Mouse (Mus musculus): ENCODE results near the gene Ascc1.

Ascc1 gene

GRCm38 (mm10) chr10:60023751-60024150, 21.1 kb downstream of the Ascc1 start:
- DNase-seq: no peak

- no peak for DNase-seq
Measured at GRCm38 (mm10) chr10:60026759-60027395, 24.3 kb downstream of the Ascc1 start.

- no peak for DNase-seq
Measured at GRCm38 (mm10) chr10:60027619-60028084, 25.0 kb downstream of the Ascc1 start.

GRCm38 (mm10) chr10:60028181-60028580, 25.6 kb downstream of the Ascc1 start:
- no peak for DNase-seq

GRCm38 (mm10) chr10:60028979-60029378, 26.4 kb downstream of the Ascc1 start:
- DNase-seq: no peak

- no peak for DNase-seq
Measured at GRCm38 (mm10) chr10:60029387-60029786, 26.8 kb downstream of the Ascc1 start.

GRCm38 (mm10) chr10:60031562-60031961, 29.0 kb downstream of the Ascc1 start:
- peak; percentile 34 for DNase-seq

GRCm38 (mm10) chr10:60031985-60032384, 29.4 kb downstream of the Ascc1 start:
- DNase-seq: peak; percentile 12

GRCm38 (mm10) chr10:60032622-60033021, 30.0 kb downstream of the Ascc1 start:
- no peak for DNase-seq

GRCm38 (mm10) chr10:60033064-60033463, 30.5 kb downstream of the Ascc1 start:
- DNase-seq: no peak

- DNase-seq: no peak
Measured at GRCm38 (mm10) chr10:60034621-60035020, 32.0 kb downstream of the Ascc1 start.

- no peak for DNase-seq
Measured at GRCm38 (mm10) chr10:60035744-60036143, 33.1 kb downstream of the Ascc1 start.

- no peak for DNase-seq
Measured at GRCm38 (mm10) chr10:60042350-60042922, 39.8 kb downstream of the Ascc1 start.

GRCm38 (mm10) chr10:60046696-60047095, 44.1 kb downstream of the Ascc1 start:
- no peak for DNase-seq

- no peak for DNase-seq
Measured at GRCm38 (mm10) chr10:60050581-60050980, 48.0 kb downstream of the Ascc1 start.

- no peak for DNase-seq
Measured at GRCm38 (mm10) chr10:60053073-60053472, 50.5 kb downstream of the Ascc1 start.

- DNase-seq: no peak
Measured at GRCm38 (mm10) chr10:60062173-60062572, 59.6 kb downstream of the Ascc1 start.

GRCm38 (mm10) chr10:60062931-60063330, 60.3 kb downstream of the Ascc1 start:
- no peak for DNase-seq

- peak; percentile 60 for DNase-seq
Measured at GRCm38 (mm10) chr10:60066524-60066923, 63.9 kb downstream of the Ascc1 start.

- DNase-seq: no peak
Measured at GRCm38 (mm10) chr10:60075159-60075558, 72.6 kb downstream of the Ascc1 start.

GRCm38 (mm10) chr10:60077226-60077625, 74.6 kb downstream of the Ascc1 start:
- DNase-seq: no peak

- no peak for DNase-seq
Measured at GRCm38 (mm10) chr10:60077736-60078560, 75.3 kb downstream of the Ascc1 start.

GRCm38 (mm10) chr10:60078561-60078917, 75.9 kb downstream of the Ascc1 start:
- no peak for DNase-seq

- DNase-seq: no peak
Measured at GRCm38 (mm10) chr10:60080171-60080570, 77.6 kb downstream of the Ascc1 start.

All from embryo, embryonic 11 days (tissue).